In genomic region chr19:4625179-4625828, GRCm38 (mm10) we compare ENCODE assay signal across 7 mouse cellular contexts. TPM values are rescaled to one million over a fixed set of nuclear protein-coding genes. Genes with fewer than 3 reads are reported as not detected.
DNase-seq lines count a peak whose midpoint lies in the region; ATAC-seq lines count a peak whose summit lies in the region.

Gene Rce1, minus strand, starts transcription at chr19:4625641.

- peak within 1 kb of the TSS; percentile 94 for H3K9ac ChIP-seq in midbrain, embryonic 12.5 days (replicated peaks)

- DNase-seq in adrenal gland, postnatal 14 days = peak; percentile 96
- DNase-seq in embryonic facial prominence, embryonic 10.5 days (ENCODE audit: low spot score) = peak; percentile 95
- peak; percentile 87 for DNase-seq in kidney, adult 11 months
- peak; percentile 97 for DNase-seq in limb, embryonic 10.5 days (ENCODE audit: low spot score)
- peak; percentile 74 for DNase-seq in skeletal muscle tissue, adult 2 months (ENCODE audit: low read depth, low spot score)

- H3K4me1 ChIP-seq in embryonic facial prominence, embryonic 10.5 days = peaks cover 48% of the 10 kb centered on the region
- H3K4me1 ChIP-seq in limb, embryonic 10.5 days = peaks cover 33% of the 10 kb centered on the region
- peaks cover 40% of the 10 kb centered on the region for H3K4me1 ChIP-seq in midbrain, embryonic 12.5 days

- under 1% methylated on average over 64 of the region's 64 CpGs for WGBS in embryonic facial prominence, embryonic 10.5 days
- under 1% methylated on average over 64 of the region's 64 CpGs for WGBS in limb, embryonic 10.5 days
- WGBS in midbrain, embryonic 12.5 days = under 1% methylated on average over 54 of the region's 64 CpGs

- no peaks in the 10 kb centered on the region for H3K27me3 ChIP-seq in embryonic facial prominence, embryonic 10.5 days (replicated peaks; ENCODE audit: low read depth, poor library complexity, severe bottlenecking)
- H3K27me3 ChIP-seq in limb, embryonic 10.5 days (ENCODE audit: low read depth, poor library complexity, severe bottlenecking) = no peaks in the 10 kb centered on the region
- no peaks in the 10 kb centered on the region for H3K27me3 ChIP-seq in midbrain, embryonic 12.5 days

- H3K9me3 ChIP-seq in embryonic facial prominence, embryonic 10.5 days = no peaks in the 10 kb centered on the region
- H3K9me3 ChIP-seq in limb, embryonic 10.5 days (replicated peaks) = no peaks in the 10 kb centered on the region
- no peaks in the 10 kb centered on the region for H3K9me3 ChIP-seq in midbrain, embryonic 12.5 days

- peak within 1 kb of the TSS; percentile 95 for H3K4me3 ChIP-seq in embryonic facial prominence, embryonic 10.5 days
- H3K4me3 ChIP-seq in limb, embryonic 10.5 days = peak within 1 kb of the TSS; percentile 82
- peak within 1 kb of the TSS; percentile 93 for H3K4me3 ChIP-seq in midbrain, embryonic 12.5 days

- peak within 1 kb of the TSS; percentile 97 for H3K27ac ChIP-seq in embryonic facial prominence, embryonic 10.5 days (replicated peaks)
- peak within 1 kb of the TSS; percentile 96 for H3K27ac ChIP-seq in limb, embryonic 10.5 days
- H3K27ac ChIP-seq in midbrain, embryonic 12.5 days (replicated peaks) = peak within 1 kb of the TSS; percentile 83

- peak within 1 kb of the TSS; percentile 95 for H3K4me2 ChIP-seq in midbrain, embryonic 12.5 days (replicated peaks)

- H3K36me3 ChIP-seq in embryonic facial prominence, embryonic 10.5 days (replicated peaks) = peaks cover 42% of the 10 kb centered on the region
- H3K36me3 ChIP-seq in limb, embryonic 10.5 days = peaks cover 40% of the 10 kb centered on the region
- peaks cover 26% of the 10 kb centered on the region for H3K36me3 ChIP-seq in midbrain, embryonic 12.5 days

- peak; percentile 84 for ATAC-seq in granulocyte monocyte progenitor cell, adult 5-6 weeks (replicated peaks; ENCODE audit: poor library complexity, severe bottlenecking)
- ATAC-seq in midbrain, embryonic 12.5 days (ENCODE audit: low FRiP score, low read depth) = peak; percentile 81

RNA-seq across cellular contexts. Expression of gene Rce1, which starts in this region (rescaled TPM):
- 26.1 and 28.6 TPM in 2 replicates for total RNA-seq in adrenal gland, postnatal 14 days (2021)
- polyA plus RNA-seq in embryonic facial prominence, embryonic 10.5 days (2016; fragmentation: Nextera tagmentation; extraction: Ambion mirVana) = 75.5 and 82.9 TPM in 2 replicates
- total RNA-seq in granulocyte monocyte progenitor cell, adult 5-6 weeks (2014; fragmentation: Nextera tagmentation) = 30.4 and 40.9 TPM in 2 replicates
- 19.6 and 28.2 TPM in 2 replicates for total RNA-seq in granulocyte monocyte progenitor cell, adult 5-6 weeks (2017)
- polyA plus RNA-seq in limb, embryonic 10.5 days (2016; fragmentation: Nextera tagmentation; extraction: Ambion mirVana) = 85.7 and 90.4 TPM in 2 replicates
- polyA plus RNA-seq in midbrain, embryonic 12.5 days (2016; fragmentation: Nextera tagmentation; extraction: Ambion mirVana) = 57.2 and 59.8 TPM in 2 replicates

Comparison
In these comparisons a context has a peak if more than half of its experiments do, and no peak if none do; other contexts are left out.
1. Peak in every context shown above with its lines: DNase-seq, ATAC-seq, H3K4me3 ChIP-seq and H3K27ac ChIP-seq.